Mouse (Mus musculus): ENCODE data around the gene Slc30a6. TPM values are rescaled to one million over a fixed set of nuclear protein-coding genes. Genes with fewer than 3 reads are reported as not detected.

The Slc30a6 gene
- polyA plus RNA-seq, 1 experiment from 2014 or later, result 28.7 TPM

GRCm38 (mm10) chr17:74413324-74413723, 17.9 kb downstream of the Slc30a6 start:
- Histone ChIP-seq H3K4me2 (replicated peaks) (no peak overlapping the region), H3K27me3 (replicated peaks) (no peaks in the 10 kb centered on the region), H3K4me3 (no peak overlapping the region), H3K4me1 (no peaks in the 10 kb centered on the region), H3K27ac (no peak overlapping the region), H3K9me3 (no peaks in the 10 kb centered on the region), H3K9ac (no peak overlapping the region), H3K36me3 (peaks cover 75% of the 10 kb centered on the region)
- no peak for ATAC-seq (ENCODE audit: low FRiP score, low read depth)
- 91% methylated on average over 8 of the region's 8 CpGs for WGBS

DNA sequence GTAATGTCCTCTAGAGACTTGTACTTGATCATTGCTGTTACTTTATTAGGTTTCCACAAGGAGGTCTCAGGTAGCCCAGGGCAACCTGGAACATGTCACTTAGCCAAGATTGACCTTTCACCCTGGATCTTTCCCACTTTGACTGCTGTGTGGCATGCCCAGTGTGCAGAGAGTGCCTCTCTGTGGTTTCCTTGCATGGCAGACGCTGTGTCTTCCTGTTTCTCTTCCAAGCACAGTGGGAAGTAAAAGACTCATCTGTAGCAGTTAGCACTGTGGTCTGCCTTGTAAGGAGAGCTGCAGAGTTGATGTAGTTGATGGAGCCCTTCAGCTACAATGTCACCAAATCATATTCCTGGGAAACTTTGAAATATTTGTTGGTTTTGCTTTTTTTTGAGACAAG, 19.3 kb downstream of the Slc30a6 start:
- Histone ChIP-seq H3K27me3 (replicated peaks) (no peaks in the 10 kb centered on the region), H3K4me1 (no peaks in the 10 kb centered on the region), H3K27ac (no peak overlapping the region), H3K36me3 (peaks cover 74% of the 10 kb centered on the region), H3K4me3 (no peak overlapping the region), H3K4me2 (replicated peaks) (no peak overlapping the region), H3K9me3 (no peaks in the 10 kb centered on the region), H3K9ac (no peak overlapping the region)
- no peak for ATAC-seq (ENCODE audit: low FRiP score, low read depth)
- 88% methylated on average over 1 of the region's 1 CpGs for WGBS

DNA sequence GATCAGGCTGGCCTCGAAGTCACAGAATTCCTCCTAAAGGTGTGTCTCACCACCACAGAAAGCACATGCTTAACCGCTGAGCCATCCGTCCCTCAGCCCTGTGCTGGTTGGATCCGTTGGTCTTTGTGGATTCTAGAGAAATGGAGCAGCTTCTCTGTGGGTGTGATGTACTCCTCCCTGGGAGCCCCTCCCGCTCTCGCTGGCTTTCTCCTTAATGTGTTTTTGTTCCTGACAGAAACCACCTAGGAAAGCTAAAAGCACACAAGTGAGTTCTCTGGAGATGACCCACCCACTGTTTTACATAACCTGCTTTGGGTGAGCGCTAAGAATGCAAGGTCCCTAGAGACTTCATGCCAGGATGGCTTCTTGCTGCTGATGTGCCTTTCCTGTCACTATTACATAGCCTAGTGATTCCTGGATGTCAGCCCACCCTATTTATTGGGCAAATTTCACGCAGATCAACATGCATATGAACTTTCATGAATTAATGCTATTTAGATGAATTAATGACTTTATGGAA, 21.5 kb downstream of the Slc30a6 start:
- H3K4me1 ChIP-seq, result no peaks in the 10 kb centered on the region
- no peak overlapping the region for H3K4me3 ChIP-seq
- no peak for ATAC-seq (ENCODE audit: low FRiP score, low read depth)
- no peak overlapping the region for H3K9ac ChIP-seq
- peaks cover 75% of the 10 kb centered on the region for H3K36me3 ChIP-seq
- 90% methylated on average over 8 of the region's 8 CpGs for WGBS
- H3K9me3 ChIP-seq, result no peaks in the 10 kb centered on the region
- H3K27me3 ChIP-seq (replicated peaks), result no peaks in the 10 kb centered on the region
- no peak overlapping the region for H3K27ac ChIP-seq
- no peak overlapping the region for H3K4me2 ChIP-seq (replicated peaks)

- H3K27me3 ChIP-seq (replicated peaks), result no peaks in the 10 kb centered on the region
- H3K36me3 ChIP-seq, result peaks cover 74% of the 10 kb centered on the region
- no peak overlapping the region for H3K4me2 ChIP-seq (replicated peaks)
- WGBS, result 57% methylated on average over 4 of the region's 4 CpGs
- no peak overlapping the region for H3K9ac ChIP-seq
- no peak overlapping the region for H3K4me3 ChIP-seq
- no peak for ATAC-seq (ENCODE audit: low FRiP score, low read depth)
- H3K27ac ChIP-seq, result no peak overlapping the region
- H3K4me1 ChIP-seq, result no peaks in the 10 kb centered on the region
- H3K9me3 ChIP-seq, result no peaks in the 10 kb centered on the region
Observed at GRCm38 (mm10) chr17:74418171-74418570, 22.8 kb downstream of the Slc30a6 start.

DNA sequence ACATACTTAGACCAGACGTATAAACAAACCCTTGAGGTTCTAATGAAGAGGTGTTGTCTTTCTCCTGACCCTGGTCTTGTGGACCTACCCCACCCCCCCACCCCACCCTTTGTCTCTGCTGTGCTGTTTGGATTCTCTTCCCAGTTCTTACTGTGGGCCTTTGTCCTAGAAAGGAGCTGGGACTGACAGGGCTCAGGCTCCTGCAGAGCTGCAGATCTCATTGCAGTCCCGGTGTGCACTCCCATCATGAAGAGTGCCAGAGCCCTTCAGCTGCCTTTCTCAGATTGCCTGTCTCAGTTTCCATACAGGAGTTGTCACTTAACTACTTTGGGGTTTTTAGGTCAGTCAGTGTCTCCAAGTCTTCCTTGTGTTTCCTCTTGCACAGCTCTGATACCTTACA, 25.2 kb downstream of the Slc30a6 start:
- no peak overlapping the region for H3K9ac ChIP-seq
- no peak for ATAC-seq (ENCODE audit: low FRiP score, low read depth)
- H3K27me3 ChIP-seq (replicated peaks), result no peaks in the 10 kb centered on the region
- WGBS, result 81% methylated on average over 2 of the region's 2 CpGs
- no peak overlapping the region for H3K27ac ChIP-seq
- H3K9me3 ChIP-seq, result no peaks in the 10 kb centered on the region
- H3K4me2 ChIP-seq (replicated peaks), result no peak overlapping the region
- H3K36me3 ChIP-seq, result peaks cover 66% of the 10 kb centered on the region
- no peaks in the 10 kb centered on the region for H3K4me1 ChIP-seq
- no peak overlapping the region for H3K4me3 ChIP-seq

DNA sequence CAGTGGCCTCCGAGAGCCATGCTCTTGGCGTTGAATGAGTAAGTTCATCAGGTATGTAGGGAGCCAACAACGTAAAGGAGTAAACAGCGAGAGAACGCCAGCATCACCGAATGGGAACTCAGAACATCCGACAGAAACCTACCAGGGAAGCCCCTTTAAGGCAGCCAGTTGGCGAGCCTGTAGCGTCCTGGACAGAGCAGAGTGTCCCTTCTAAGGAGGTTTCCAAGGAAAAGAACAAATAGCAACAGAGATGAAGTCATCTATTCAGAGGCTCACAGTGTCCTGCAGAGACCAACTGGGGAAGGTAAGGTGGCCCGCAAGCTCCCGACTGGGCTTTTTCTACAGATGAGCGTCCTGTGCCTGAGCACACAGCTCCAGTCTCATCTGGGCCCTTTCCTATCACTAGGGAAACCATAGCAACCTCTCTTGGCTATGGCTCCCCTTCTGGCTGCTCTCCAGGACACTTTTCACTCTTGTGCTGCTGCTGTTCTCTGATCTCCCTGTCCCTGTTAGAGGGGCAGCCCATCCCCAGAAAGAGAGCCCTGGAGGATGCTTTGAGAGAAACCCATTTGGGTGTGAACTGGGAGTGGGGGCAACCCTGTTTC, 29.1 kb downstream of the Slc30a6 start:
- H3K9ac ChIP-seq, result no peak overlapping the region
- 0 out of 2 replicates have a peak, but pooled peaks have one; percentile 33 for ATAC-seq (ENCODE audit: low FRiP score, low read depth)
- H3K27ac ChIP-seq, result no peak overlapping the region
- WGBS, result 87% methylated on average over 12 of the region's 12 CpGs
- peaks cover 53% of the 10 kb centered on the region for H3K36me3 ChIP-seq
- no peaks in the 10 kb centered on the region for H3K4me1 ChIP-seq
- H3K9me3 ChIP-seq, result no peaks in the 10 kb centered on the region
- no peak overlapping the region for H3K4me3 ChIP-seq
- H3K4me2 ChIP-seq (replicated peaks), result no peak overlapping the region
- no peaks in the 10 kb centered on the region for H3K27me3 ChIP-seq (replicated peaks)

DNA sequence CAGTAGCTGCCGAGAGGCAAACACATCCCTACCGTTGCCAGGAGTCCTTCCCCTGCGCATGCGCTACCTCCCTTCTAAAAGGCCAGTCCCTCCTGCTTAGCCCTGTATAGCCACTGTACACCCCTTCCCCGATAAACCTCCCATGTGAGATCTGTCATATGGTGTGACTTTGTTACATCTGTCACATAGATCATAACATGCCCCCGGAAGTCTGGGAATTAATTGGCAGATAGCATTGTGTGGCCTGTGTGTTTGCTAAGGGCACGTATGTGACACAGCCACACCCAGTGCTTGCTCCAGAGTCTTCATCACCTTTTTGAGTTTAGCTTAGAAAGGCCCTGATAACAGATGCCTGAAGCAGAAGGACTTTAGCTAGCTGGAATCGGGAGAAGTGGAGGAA, 34.7 kb downstream of the Slc30a6 start:
- no peaks in the 10 kb centered on the region for H3K9me3 ChIP-seq

DNA sequence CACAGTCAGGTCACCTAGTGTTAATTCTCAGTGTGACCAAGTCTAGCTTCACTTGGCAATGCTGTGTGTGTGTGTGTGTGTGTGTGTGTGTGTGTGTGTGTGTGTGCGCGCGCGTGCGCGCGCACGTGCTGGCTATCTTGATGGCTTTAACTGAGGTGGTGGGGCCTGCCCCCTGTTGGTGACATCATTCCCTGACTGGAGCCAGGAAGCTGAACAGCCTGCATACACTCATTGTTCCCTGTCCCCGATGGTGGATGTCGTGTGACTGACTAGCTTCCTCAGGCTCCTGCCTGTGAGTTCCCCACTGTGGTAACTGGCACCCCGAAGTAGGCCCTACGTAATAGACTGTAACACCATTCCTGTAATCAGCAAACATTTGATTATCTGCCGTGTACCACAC, 36.1 kb downstream of the Slc30a6 start:
- Histone ChIP-seq H3K4me1 (no peaks in the 10 kb centered on the region), H3K27ac (no peak overlapping the region), H3K4me2 (replicated peaks) (no peak overlapping the region), H3K9ac (no peak overlapping the region), H3K36me3 (peaks cover 11% of the 10 kb centered on the region; the same call in 1 of the 2 replicates), H3K4me3 (no peak overlapping the region), H3K9me3 (no peaks in the 10 kb centered on the region), H3K27me3 (replicated peaks) (no peaks in the 10 kb centered on the region)
- 78% methylated on average over 13 of the region's 13 CpGs for WGBS
- no peak for ATAC-seq (ENCODE audit: low FRiP score, low read depth)

More for the DNA sequence above, 34.7 kb downstream of the Slc30a6 start:
- Histone ChIP-seq H3K4me1 (no peaks in the 10 kb centered on the region), H3K9ac (no peak overlapping the region), H3K36me3 (peaks cover 11% of the 10 kb centered on the region; the same call in 1 of the 2 replicates), H3K4me2 (replicated peaks) (no peak overlapping the region), H3K27ac (no peak overlapping the region), H3K4me3 (no peak overlapping the region), H3K27me3 (replicated peaks) (no peaks in the 10 kb centered on the region)
- WGBS, result 91% methylated on average over 8 of the region's 8 CpGs
- no peak for ATAC-seq (ENCODE audit: low FRiP score, low read depth)

DNA sequence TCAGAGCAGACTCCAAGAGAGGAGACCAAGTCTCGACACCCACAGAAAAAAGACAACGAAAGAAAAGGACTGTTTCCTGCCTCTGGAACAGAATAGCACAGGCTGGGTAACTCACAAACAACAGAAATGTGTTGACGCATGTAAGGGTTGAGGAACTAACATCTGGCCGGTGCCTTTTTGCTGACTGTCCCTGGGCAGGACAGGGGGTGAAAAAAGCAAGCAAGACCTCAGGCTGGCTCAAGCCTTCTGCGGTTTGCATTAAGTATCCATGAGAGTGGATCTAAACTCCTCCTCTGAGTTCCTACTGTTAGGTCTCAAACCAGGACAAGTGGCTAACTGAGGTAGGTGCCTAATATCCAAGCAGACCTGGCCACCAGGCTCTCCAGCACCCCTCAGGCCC, 37.2 kb downstream of the Slc30a6 start:
- no peaks in the 10 kb centered on the region for H3K4me1 ChIP-seq
- peaks cover 3% of the 10 kb centered on the region; the same call in 1 of the 2 replicates for H3K36me3 ChIP-seq
- no peak overlapping the region for H3K27ac ChIP-seq
- H3K9me3 ChIP-seq, result no peaks in the 10 kb centered on the region
- 93% methylated on average over 5 of the region's 5 CpGs for WGBS
- no peaks in the 10 kb centered on the region for H3K27me3 ChIP-seq (replicated peaks)
- no peak overlapping the region for H3K4me2 ChIP-seq (replicated peaks)
- H3K4me3 ChIP-seq, result no peak overlapping the region
- H3K9ac ChIP-seq, result no peak overlapping the region
- ATAC-seq (ENCODE audit: low FRiP score, low read depth), result no peak

DNA sequence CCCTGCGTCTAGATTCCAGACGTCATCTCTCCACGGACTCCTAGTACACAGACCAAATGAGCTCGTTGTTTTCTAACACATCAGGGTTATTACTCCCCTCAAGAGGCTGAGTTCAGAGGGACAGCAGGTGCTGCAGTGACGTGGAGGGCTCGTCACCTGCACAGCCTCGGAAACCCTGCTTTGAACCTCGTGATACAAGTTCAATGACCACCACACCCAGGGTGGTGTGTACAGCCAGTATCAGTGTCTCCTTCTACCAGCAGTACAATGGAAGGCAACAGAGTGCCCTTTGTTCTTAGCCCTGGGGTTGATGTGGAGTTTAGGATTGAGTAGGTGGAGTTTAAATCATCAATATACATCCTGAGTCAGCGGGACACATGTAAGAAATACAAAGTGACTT, 42.4 kb downstream of the Slc30a6 start:
- no peaks in the 10 kb centered on the region for H3K36me3 ChIP-seq
- WGBS, result 81% methylated on average over 9 of the region's 9 CpGs
- no peak overlapping the region for H3K4me3 ChIP-seq
- ATAC-seq (ENCODE audit: low FRiP score, low read depth), result no peak
- H3K4me1 ChIP-seq, result no peaks in the 10 kb centered on the region
- no peaks in the 10 kb centered on the region for H3K9me3 ChIP-seq
- H3K4me2 ChIP-seq (replicated peaks), result no peak overlapping the region
- H3K27ac ChIP-seq, result no peak overlapping the region
- no peak overlapping the region for H3K9ac ChIP-seq
- H3K27me3 ChIP-seq (replicated peaks), result no peaks in the 10 kb centered on the region

- Histone ChIP-seq H3K36me3 (no peaks in the 10 kb centered on the region), H3K4me1 (no peaks in the 10 kb centered on the region), H3K27ac (no peak overlapping the region), H3K9ac (no peak overlapping the region), H3K9me3 (no peaks in the 10 kb centered on the region), H3K4me2 (replicated peaks) (no peak overlapping the region), H3K4me3 (no peak overlapping the region), H3K27me3 (replicated peaks) (no peaks in the 10 kb centered on the region)
- WGBS, result 84% methylated on average over 5 of the region's 5 CpGs
- ATAC-seq (ENCODE audit: low FRiP score, low read depth), result no peak
Observed at GRCm38 (mm10) chr17:74440486-74440885, 45.1 kb downstream of the Slc30a6 start.

DNA sequence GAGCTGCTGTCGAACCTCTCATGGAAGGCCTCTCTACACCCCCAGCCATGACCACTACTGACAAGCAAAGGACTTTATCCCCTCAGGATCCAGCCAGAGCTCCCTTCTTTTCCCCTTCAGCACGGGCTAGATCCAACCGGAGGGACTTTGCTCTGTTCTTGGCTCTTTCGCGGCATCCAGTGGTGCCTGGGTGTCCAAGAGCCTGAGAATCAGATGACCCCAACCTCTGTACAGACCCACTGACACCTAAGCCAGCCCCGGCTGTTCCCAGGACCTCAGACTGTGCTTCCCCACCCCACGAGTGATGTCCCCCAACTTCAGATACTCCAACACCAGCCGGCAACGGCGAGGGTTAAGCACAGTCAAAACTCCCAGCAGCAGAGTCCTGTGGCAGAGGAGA, 54.4 kb downstream of the Slc30a6 start:
- Histone ChIP-seq H3K9me3 (no peaks in the 10 kb centered on the region), H3K36me3 (no peaks in the 10 kb centered on the region), H3K27ac (no peak overlapping the region), H3K9ac (no peak overlapping the region), H3K27me3 (replicated peaks) (no peaks in the 10 kb centered on the region), H3K4me3 (no peak overlapping the region), H3K4me1 (no peaks in the 10 kb centered on the region), H3K4me2 (replicated peaks) (no peak overlapping the region)
- no peak for ATAC-seq (ENCODE audit: low FRiP score, low read depth)
- 89% methylated on average over 10 of the region's 10 CpGs for WGBS

DNA sequence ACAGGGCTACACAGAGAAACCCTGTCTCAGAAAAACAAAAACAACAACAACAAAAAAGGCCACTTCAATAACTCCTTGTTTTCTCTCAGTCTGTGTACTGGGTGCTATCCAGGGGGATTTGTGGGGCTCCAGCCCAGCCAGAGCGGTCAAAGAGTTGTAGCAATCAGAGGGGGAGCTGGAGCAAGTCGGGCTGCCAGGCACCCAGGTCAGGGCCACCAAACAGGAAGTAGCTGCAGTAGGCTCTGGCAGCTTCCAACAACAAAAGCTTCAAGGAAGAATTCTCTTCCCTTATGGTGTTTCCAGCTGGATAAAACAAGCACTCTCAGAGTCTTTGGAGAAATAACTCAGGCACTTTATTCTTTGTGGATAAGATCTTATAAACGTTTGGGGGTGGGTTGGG, 58.5 kb downstream of the Slc30a6 start:
- Histone ChIP-seq H3K4me2 (replicated peaks) (no peak overlapping the region), H3K9me3 (no peaks in the 10 kb centered on the region), H3K9ac (no peak overlapping the region), H3K27ac (no peak overlapping the region), H3K4me3 (no peak overlapping the region), H3K27me3 (replicated peaks) (no peaks in the 10 kb centered on the region), H3K36me3 (no peaks in the 10 kb centered on the region), H3K4me1 (no peaks in the 10 kb centered on the region)
- 79% methylated on average over 3 of the region's 3 CpGs for WGBS
- no peak for ATAC-seq (ENCODE audit: low FRiP score, low read depth)
